Mouse (Mus musculus): ENCODE data around the gene Rnf24.
A peak's percentile ranks its signal among the peaks of the same experiment; 100 is the strongest.

Rnf24 gene

GRCm38 (mm10) chr2:131262213-131262672 is 90.4 kb downstream of the Rnf24 start, which contains the start of gene Pank2:
TSS of gene Pank2 (plus strand) at chr2:131262495.
- DNase-seq, result peak; percentile 97 to 98

DNA sequence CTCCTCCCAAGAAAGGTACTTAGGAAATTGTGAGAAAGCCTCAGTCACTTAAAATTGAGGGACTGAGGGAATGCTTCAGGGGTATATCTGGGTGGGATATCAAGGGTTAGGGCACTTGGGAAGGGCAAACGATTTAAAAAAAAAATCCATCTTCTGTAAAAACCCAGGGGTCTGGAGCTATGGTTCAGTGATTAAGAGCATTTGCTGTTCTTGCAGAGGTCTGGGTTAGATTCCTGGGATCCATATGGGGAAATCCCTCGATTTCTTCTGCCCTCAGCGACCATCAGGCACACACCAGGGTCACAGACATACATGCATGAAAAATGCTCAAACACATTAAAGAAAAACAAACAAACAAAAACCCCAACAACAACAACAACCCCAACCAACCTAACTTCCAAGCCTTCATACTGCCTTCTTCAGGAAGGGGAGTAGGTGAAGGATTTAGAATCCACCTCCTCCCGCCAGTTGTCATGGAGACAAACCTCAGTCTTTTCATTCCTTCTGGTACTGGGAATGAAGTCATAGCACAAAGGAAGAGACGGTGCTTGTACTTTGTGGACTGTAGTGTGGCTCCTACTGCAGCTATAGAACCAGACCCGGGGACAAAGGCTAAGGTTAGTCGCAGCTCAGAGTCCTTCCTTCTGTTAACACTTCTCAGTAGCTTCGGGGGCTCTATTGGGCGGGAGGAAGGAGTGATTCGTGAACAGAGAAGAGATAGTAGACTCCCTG is 91.0 kb downstream of the Rnf24 start:
- peak in 1 of 2 experiments; percentile 3 for DNase-seq

GRCm38 (mm10) chr2:131260544-131261307 is 92.0 kb downstream of the Rnf24 start:
- no peak for DNase-seq

DNA sequence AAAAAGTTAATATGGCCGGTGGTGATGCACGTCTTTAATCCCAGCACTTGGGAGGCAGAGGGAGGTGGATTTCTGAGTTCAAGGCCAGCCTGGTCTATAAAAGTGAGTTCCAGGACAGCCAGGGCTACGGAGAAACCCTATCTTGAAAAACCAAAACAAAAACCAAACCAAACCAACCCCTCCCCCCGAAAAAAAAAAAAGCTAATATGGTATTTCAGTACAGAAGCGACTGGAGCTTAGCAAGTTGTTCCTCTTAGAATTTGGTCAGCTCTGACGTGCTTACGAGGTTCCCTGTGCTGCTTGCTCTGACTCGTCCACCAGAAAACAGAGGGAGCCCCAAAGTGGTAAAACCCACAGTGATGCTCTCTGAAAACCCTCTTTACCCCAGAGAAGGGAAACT is 94.0 kb downstream of the Rnf24 start:
- DNase-seq, result no peak

DNA sequence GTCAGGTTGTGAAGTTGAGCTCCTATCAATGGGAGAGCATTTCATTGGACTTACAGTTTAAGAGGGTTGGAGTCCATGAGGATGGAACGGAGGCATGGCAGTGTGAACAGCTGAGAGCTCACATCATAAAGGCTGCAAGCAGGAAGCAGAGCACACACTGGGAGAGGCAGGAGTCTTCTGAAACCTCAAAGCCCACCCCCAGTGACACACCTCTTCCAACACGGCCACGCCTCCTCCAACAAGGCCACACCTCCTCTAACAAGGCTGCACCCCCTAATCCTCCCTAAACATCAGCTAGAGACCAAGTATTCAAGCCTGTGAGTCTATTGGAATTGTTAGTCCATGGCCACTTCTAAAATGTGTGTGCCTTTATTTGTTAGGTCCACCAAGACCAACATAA is 97.0 kb downstream of the Rnf24 start:
- DNase-seq, result no peak

DNA sequence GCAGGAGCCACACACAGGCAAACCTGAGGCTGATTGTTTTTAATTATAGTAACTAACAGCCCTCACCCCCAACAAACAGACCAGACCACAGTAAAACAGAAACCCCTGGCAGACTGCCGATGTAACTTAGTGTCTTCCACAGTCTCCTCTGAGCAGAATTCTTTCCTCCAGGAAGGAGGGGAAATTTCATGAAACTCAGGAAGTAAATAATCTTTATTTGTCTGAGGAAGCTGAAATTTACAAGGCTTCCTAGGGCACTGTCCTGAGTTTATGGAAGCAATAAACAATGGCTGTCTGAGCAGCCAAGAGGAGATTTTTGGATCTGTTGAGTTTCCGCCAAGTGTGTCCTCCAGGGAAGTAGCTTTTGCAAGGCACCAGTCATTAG is 98.4 kb downstream of the Rnf24 start:
- no peak for DNase-seq

DNA sequence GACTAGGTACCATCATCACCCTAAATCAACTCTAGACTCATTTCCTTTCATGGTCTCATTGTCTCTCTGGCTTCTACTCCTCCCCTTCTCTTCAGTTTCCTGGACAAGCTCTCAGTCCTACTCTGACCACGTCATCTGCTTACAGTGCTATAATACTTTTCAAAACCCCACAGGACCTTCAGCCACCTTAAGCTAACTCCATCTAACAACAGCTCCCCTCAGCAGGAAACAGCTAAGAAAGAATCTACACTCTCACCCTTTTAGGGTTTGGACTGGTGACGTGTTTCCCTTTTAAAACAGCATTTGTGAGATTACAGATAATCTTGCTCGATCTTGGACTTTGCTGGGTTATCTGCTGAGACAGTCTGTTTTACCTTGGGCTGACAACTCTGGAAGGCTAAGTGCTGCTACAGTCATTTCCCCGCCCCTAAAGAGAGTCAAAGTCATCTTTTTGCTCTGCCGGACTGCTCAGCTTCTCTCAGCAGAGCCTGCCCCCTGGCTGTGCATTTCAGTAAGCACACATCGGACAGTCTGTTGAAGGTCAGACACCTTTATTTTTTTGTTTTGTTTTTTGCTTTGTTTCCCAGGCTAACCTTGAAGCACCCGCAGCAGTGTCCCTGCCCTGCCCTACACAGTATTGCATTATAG is 98.9 kb downstream of the Rnf24 start:
- peak; percentile 40 to 45 for DNase-seq

Data from cerebellum, postnatal 36 days (tissue).